Mouse (Mus musculus) liver, postnatal 0 days (tissue): Measurements from ENCODE around the gene Bdp1.

Source experiments
- CTCF ChIP-seq: sonication (generic); IDR thresholded peaks from 2 replicates; pipeline ENCODE4 v1.5.1; 2016; ENCODE audit warnings: antibody characterized with exemption, low read depth
- EP300 ChIP-seq: IDR thresholded peaks from 2 replicates; pipeline ENCODE4 v1.6.1; 2016; ENCODE audit warnings: antibody characterized with exemption, low read depth, mild to moderate bottlenecking

- TF ChIP-seq CTCF, result no peak
- no peak for TF ChIP-seq EP300
Observed at GRCm38 (mm10) chr13:99999078-99999477, 104.8 kb downstream of the Bdp1 start.
